Mouse (Mus musculus) layer of hippocampus, postnatal 25 days (tissue): ENCODE data around the gene Mogat1. TPM values are rescaled to one million over a fixed set of nuclear protein-coding genes. Genes with fewer than 3 reads are reported as not detected.
A peak's percentile ranks its signal among the peaks of the same experiment; 100 is the strongest.
"Not testable (repeated sequence)": the region's sequence is repeated elsewhere in the genome, so short reads cannot be mapped to it uniquely, and the experiment has no call there.

ENCODE experiments used
- DNase-seq, 2 experiments: peaks; one replicate each; pipeline ENCODE4 v3.0.0; 2022; ENCODE audit warnings: mixed read lengths in 2 of 2, low spot score in 1 of 2; ENCODE audit errors: extremely low spot score in 1 of 2
- total RNA-seq, 2 experiments: library from RNA; stranded (reverse); gene quantifications; 2 replicates each; pipeline ENCODE4 v1.2.3; 2021

Mogat1 gene
- total RNA-seq = under 1 TPM; 0.66 to 0.80 TPM

GRCm38 (mm10) chr1:78510862-78511261 lies at the start of gene Mogat1:
Mogat1 (plus strand) TSS chr1:78510991.
- DNase-seq = no peak

DNA sequence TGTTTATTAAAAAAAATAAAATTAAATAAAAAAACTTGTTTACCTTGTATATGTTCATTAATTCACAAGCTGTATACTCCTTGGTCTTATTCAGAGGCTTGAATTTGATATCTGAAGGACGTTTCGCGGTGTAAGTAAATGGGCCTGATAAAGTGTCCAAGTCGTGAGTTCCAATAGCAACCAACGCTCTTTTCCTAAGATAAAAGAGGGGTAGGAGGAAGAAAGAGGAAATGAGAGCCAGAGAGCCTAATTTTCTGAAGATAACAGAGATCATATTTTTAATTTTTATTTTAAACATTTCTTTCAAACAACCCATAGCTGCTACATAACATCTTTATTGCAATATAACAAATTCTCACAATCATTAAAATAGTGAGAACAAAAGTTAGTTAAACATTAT lies 38.4 kb upstream of the Mogat1 start:
- DNase-seq = no peak

GRCm38 (mm10) chr1:78483430-78483829 lies 27.4 kb upstream of the Mogat1 start:
- no peak for DNase-seq

DNA sequence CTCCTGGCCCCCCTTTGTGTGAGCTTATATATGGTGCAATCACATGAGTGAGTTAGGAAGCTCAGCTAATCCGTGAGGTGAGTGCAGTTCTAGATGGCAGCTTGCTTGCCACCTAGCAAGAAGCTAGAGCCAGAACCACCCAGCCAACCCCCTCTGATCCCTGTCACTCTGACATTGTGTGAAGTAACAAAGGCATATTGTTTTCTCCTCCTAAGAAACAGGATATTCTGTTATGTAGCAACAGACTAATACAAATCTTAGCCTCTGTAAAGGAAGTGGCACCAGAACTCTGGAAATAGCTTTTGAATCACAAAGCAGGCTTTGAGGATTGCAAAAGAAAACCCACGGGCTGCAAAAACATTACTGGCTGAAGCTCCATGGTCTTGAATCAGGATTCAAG lies 26.4 kb upstream of the Mogat1 start:
- DNase-seq = no peak

GRCm38 (mm10) chr1:78488427-78488751 lies 22.4 kb upstream of the Mogat1 start:
- no peak for DNase-seq

DNA sequence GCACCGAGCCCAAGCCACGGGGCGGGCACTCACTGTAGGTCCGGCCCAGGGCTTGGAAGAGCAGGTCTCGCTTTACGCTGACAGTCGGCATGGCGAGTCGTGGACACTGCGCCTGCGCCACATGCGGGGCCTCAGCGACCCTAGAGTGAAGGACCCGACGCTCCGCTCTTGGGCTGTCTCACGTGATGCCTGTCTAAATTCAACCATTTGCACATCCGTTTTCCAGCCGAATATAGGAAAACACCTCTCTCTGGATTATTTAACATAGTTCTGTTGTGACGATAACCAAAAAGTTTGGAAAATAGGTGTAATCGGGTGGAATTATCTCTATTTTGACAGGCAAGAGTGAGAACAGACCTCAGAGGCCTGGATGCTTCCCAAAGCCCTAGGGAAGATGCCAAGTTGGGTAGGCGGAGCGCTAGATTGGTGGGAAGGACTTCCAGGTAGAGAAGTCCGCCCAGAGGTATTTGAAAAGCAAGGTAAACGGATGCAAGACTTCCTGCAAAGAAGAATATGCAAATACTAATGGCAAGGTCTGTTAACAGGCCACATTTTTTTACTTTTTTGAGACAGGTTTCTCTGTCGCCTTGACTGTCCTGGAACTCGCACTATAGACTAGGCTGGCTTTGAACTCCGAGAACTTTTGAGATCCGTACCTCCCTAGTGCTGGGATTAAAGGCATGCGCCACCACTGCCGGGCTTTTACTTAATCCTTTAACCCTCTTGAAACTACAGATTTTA lies 21.9 kb upstream of the Mogat1 start, which contains the start of gene Farsb:
Gene Farsb (minus strand): TSS at position 146 of the 741 bp plus-strand sequence.
- DNase-seq = peak; percentile 82 to 85

GRCm38 (mm10) chr1:78490143-78490542 lies 20.6 kb upstream of the Mogat1 start:
- no peak for DNase-seq

DNA sequence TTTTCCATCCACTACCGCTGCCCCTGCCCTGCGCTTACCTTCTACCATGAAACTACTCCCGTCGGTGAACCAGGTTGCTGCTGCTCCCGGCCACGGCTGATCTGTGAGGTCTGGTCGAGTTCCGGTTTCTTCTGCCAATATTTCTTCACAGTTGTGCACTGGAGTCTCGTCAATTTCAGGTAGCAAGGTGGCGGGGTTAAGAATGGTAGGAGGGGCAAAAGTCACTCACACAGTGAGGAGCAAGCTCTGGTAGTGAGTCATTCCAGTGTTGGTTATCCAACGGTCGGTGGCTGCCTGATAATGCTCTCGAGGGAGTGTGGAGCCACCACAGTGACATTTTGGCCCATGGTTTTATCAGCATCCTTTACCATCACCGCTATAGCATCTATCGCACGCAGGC lies 9.8 kb upstream of the Mogat1 start:
- DNase-seq = no peak

- DNase-seq = not testable (repeated sequence)
Observed at GRCm38 (mm10) chr1:78501856-78502255, 8.9 kb upstream of the Mogat1 start.

DNA sequence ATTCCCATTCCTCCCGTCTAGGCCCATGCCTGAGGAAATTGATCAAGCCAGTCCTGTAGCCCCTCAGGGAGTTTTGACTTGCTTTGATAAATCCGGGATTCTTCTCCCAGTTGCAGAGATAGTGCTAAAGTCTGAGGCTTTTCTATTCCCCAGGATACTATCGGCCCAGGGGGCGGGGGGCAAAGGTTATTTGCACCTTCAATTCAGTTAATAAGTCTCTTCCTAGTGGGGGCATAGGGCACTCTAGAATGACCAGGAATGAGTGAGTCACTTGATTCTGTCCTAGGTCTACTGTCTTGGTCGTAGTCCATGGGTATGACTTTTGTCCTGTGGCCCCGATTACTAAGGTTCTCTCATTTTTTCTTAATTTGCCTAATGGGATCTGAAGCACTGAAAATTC lies 8.3 kb upstream of the Mogat1 start:
- no peak for DNase-seq

DNA sequence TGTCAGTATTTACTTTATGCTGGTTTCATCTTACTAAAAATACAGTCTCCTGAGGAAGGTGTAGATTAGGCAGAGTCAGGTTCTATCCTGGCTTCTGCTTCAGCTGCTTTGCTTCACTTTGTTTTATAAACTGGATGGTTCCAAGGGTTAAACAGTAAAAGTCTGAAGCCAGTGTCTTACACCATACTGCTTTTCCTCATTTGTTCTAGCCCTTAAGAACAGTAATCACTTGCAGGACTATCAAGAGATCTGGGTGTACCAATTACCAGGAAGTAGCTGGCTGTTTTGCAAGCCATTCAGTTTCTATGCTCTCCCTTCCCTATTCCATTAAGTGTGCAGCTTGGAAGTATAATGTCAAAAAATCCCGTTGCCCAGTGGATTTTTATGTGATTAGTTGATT lies 3.7 kb upstream of the Mogat1 start:
- DNase-seq = no peak

DNA sequence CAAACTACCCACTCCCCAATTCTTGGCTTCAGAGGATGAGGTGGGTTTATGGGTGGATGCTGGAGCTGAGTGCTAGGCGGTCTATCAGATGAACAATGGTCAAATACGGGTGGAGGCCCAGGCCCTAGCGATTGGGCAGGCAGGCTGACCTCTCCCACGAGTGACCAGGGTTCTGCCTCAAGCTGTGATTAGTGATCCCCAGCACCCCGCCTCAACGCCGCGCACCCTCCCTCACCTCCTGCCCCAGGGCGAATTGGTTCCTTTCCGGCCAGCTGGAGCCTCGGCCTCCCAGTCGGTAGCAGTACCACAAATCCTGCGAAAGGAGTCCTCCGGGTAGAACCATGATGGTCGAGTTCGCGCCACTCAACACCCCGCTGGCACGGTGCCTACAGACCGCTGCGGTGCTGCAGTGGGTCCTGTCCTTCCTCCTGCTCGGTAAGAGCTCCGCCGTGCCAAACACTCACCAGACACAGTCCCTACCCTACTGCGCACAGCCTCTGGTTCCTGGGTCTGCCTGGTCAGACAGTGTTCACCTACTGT lies 900 bp downstream of the Mogat1 start, which contains the start of gene BC035947:
Gene BC035947 (minus strand): TSS at position 538 of the 540 bp plus-strand sequence.
- DNase-seq = no peak

GRCm38 (mm10) chr1:78512756-78513155 lies 2.0 kb downstream of the Mogat1 start:
- no peak for DNase-seq

GRCm38 (mm10) chr1:78518907-78519306 lies 8.1 kb downstream of the Mogat1 start:
- no peak for DNase-seq

DNA sequence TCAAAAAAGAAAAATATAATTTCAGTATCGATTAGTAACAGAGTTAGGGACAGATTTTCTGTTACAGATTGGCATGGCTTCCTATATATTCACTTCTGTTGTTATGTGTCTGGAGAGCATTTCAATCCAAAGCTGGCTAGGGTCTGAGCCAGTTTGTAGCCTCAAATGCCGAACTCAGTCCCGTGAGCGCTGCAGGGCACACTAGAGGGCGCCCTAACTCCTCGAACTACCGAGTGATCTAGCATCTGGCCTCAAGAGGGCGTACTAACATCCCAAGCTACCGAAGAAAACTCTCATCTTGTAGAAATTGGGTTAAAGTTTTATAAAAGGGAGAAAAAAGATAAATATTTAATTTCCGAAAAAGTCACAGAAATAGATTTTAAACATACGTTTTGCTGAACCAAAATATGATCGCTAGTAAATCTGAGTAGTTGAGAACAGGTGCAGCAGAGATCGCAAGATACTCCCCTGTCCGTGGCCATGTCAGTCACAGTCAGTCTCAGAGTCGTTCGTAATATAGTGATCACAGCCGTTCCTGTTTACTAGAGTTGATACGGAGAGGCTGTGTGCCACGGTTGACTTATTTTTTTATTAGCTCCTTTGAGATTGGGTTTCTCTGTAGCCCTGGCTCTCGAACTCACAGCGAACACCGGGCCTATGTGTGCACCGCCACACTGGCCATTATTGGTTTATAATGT lies 14.5 kb downstream of the Mogat1 start:
- peak; percentile 56 to 86 for DNase-seq

DNA sequence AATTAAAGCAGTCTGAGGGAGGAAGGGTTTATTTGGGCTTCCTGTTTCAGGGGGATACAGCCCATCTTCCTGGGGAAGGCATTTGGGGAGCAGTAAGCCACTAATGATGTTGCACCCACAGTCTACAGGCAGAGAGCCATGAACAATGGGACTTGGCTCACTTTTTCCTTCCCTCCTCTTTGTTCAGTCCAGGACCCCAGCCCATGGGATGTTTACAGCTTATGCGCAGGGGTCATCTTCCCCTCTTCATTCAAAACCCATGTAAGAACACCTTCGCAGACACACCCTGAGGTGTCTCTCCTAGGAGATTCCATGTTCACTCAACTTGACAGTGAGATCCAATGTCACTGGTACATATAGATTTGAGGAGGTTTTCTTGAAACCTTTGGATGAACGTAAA lies 17.6 kb downstream of the Mogat1 start:
- no peak for DNase-seq

- no peak for DNase-seq
Observed at GRCm38 (mm10) chr1:78529011-78529410, 18.2 kb downstream of the Mogat1 start.

DNA sequence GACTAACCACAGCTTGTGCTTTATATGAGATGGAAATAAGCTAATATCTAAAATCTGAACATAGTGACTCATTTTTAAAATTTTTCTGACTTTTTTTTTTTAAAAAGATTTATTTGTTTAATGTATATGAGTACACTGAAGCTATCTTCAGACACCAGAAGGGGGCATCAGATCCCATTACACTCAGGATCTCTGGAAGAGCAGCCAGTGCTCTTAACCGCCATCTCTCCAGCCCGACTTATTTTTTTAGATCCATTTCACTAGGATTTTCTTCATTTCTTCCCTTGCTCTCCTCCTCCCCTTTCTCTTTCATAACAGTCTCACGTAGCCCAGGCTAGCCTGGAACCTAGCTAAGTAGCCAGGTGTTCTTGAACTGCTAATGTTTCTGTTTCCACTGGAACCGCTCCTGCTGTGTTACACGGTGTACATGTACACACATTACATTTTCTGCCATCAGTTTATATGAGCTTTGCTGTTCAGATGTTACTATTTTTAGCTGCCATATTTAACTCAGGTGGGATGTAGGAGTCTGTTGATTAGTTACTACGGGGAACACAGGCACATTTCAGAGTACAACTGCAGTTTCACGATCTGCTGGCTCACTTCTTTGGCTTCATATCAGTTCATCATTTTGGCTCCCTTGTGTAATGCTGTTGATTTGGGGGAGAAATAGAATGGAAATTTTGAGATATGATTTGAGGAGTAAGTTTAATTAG lies 19.9 kb downstream of the Mogat1 start:
- DNase-seq = peak in 1 of 2 experiments; percentile 16

GRCm38 (mm10) chr1:78532184-78532800 lies 21.5 kb downstream of the Mogat1 start:
- no peak for DNase-seq

DNA sequence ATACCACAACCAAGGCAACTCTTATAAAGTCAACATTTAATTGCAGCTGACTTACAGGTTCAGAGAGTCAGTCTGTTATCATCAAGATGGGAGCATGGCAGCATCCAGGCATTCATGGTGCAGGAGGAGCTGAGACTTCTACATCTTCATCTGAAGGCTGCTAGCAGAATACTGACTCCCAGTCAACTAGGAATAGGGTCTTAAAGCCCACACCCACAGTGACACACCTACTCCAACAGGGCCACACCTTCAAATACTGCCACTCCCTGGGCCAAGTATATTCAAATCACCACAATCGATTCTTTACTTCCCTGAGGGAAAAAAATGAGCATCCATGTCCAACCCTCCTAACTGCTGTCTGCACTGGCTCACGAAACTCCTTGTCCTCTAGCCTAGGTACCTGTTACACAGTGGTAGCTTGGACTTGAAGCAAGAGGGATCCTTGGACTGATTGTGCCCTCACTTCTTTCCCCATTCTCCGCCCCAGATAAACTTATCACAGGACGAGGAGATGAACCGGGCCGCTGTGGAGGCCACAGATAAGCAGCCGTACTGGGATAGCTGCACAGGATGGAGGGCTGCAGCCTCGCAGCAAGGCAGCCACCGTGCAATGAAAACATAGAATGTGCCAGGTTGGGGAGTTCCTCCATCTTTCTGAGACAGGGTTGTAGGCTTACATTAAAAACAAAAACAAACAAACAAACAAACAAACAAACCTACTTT lies 23.8 kb downstream of the Mogat1 start:
- no peak for DNase-seq
